Mouse (Mus musculus) retina, adult 2 months (tissue): ENCODE results near the gene Trat1.

ENCODE experiments used
- DNase-seq: peaks from one replicate; pipeline ENCODE4 v3.0.0-alpha.2; 2012; ENCODE audit warnings: low read depth, low spot score

The Trat1 gene

GRCm38 (mm10) chr16:48720259-48720658 is 51.6 kb downstream of the Trat1 start:
- DNase-seq = no peak

- DNase-seq = no peak
Measured at GRCm38 (mm10) chr16:48719679-48720078, 52.1 kb downstream of the Trat1 start.

GRCm38 (mm10) chr16:48716343-48716742 is 55.5 kb downstream of the Trat1 start:
- no peak for DNase-seq

GRCm38 (mm10) chr16:48701896-48702295 is 69.9 kb downstream of the Trat1 start:
- DNase-seq = no peak
